ENCODE assay signal across 10 mouse cellular contexts in genomic region chr11:66998467-66999403, GRCm38 (mm10). TPM values are rescaled to one million over a fixed set of nuclear protein-coding genes. Genes with fewer than 3 reads are reported as not detected.
A peak's percentile ranks its signal among the peaks of the same experiment; 100 is the strongest.
DNase-seq lines count a peak whose midpoint lies in the region; ATAC-seq and TF ChIP-seq lines count a peak whose summit lies in the region.
"Had no signal": no experiment of that assay in that cellular context is flagged by ENCODE, and none has a peak within 500 bp of the region (broad histone marks: within the 10 kb centered on the region; RNA-seq: fewer than 3 reads in every experiment).

No protein-coding gene starts in this region.

- peak in 1 of 2 experiments; percentile 25 for DNase-seq in layer of hippocampus, adult 2 months (ENCODE audit: low spot score in 2 of 2)
- DNase-seq in layer of hippocampus, postnatal 14 days (ENCODE audit: low spot score in 2 of 2): no peak
- peak; percentile 65 for DNase-seq in cerebellum, adult 11-12 months
- peak; percentile 66 to 69 for DNase-seq in heart, postnatal 36 days
- DNase-seq in lung, postnatal 25 days (ENCODE audit: low spot score): peak; percentile 89
- DNase-seq in embryo, embryonic 10 days (ENCODE audit: low spot score): no peak
- no peak for DNase-seq in limb, embryonic 10.5 days (ENCODE audit: low spot score)

- TF ChIP-seq CTCF in layer of hippocampus, adult 2 months (conservative IDR thresholded peaks at IDR 0.05): peak; percentile 56

- 87% methylated on average over 14 of the region's 14 CpGs for WGBS in limb, embryonic 10.5 days

- ATAC-seq in CD4-positive, CD25-positive, alpha-beta regulatory T cell, adult 4 months: no peak

- H3K4me3 ChIP-seq in layer of hippocampus, adult 2 months: no peak overlapping the region
- H3K4me3 ChIP-seq in limb, embryonic 10.5 days: no peak overlapping the region
- H3K4me3 ChIP-seq: limb, embryonic 13.5 days had no signal

- H3K36me3 ChIP-seq in limb, embryonic 10.5 days: no peaks in the 10 kb centered on the region
- H3K36me3 ChIP-seq: G1E; limb, embryonic 13.5 days had no signal

- peaks cover 5% of the 10 kb centered on the region; the same call in 1 of the 2 replicates for H3K4me1 ChIP-seq in limb, embryonic 10.5 days

- no peak overlapping the region; the same call in 1 of the 2 replicates for H3K27ac ChIP-seq in layer of hippocampus, adult 2 months
- no peak overlapping the region for H3K27ac ChIP-seq in limb, embryonic 10.5 days
- H3K27ac ChIP-seq: limb, embryonic 13.5 days had no signal

- H3K27me3 ChIP-seq in limb, embryonic 10.5 days (ENCODE audit: low read depth, poor library complexity, severe bottlenecking): no peaks in the 10 kb centered on the region
- H3K27me3 ChIP-seq: limb, embryonic 13.5 days had no signal

- intact Hi-C loops in heart, postnatal 36 days (cut with DNase I): no loop called here

- no peaks in the 10 kb centered on the region for H3K9me3 ChIP-seq in limb, embryonic 10.5 days (replicated peaks)
- H3K9me3 ChIP-seq: G1E; limb, embryonic 13.5 days had no signal

RNA-seq across cellular contexts. Expression of gene Tmem220, which starts 26.2 kb away (rescaled TPM):
- total RNA-seq in layer of hippocampus, adult 2 months (2021): under 1 TPM; 0.44 to 0.95 TPM
- under 1 TPM; 0.24 to 0.67 TPM for total RNA-seq in layer of hippocampus, postnatal 14 days (2021)
- total RNA-seq in heart, postnatal 36 days (2021): 1 to 10 TPM; 1.5 to 1.9 TPM
- polyA plus RNA-seq in CD4-positive, CD25-positive, alpha-beta regulatory T cell, adult 4 months (2017; shearing (Covaris generic)): 1 to 10 TPM; 1.6 to 1.9 TPM
- polyA plus RNA-seq in limb, embryonic 10.5 days (2016; fragmentation: Nextera tagmentation; extraction: Ambion mirVana): 1.1 and 2.0 TPM in 2 replicates

RNA-seq across cellular contexts. Expression of gene Tmem238l, which starts 42.3 kb away (rescaled TPM):
- not detected for total RNA-seq in layer of hippocampus, adult 2 months (2021)
- total RNA-seq in layer of hippocampus, postnatal 14 days (2021): not detected
- not detected for total RNA-seq in heart, postnatal 36 days (2021)
- polyA plus RNA-seq in CD4-positive, CD25-positive, alpha-beta regulatory T cell, adult 4 months (2017; shearing (Covaris generic)): not detected
- not detected in 2 replicates for polyA plus RNA-seq in limb, embryonic 10.5 days (2016; fragmentation: Nextera tagmentation; extraction: Ambion mirVana)
- total RNA-seq: G1E had no signal
- polyA plus RNA-seq: G1E; limb, embryonic 13.5 days had no signal

RNA-seq across cellular contexts. Expression of gene Adprm, which starts 53.7 kb away (rescaled TPM):
- total RNA-seq in layer of hippocampus, adult 2 months (2021): 10 to 100 TPM; 27.7 to 29.3 TPM
- total RNA-seq in layer of hippocampus, postnatal 14 days (2021): 10 to 100 TPM; 19.8 to 22.2 TPM
- total RNA-seq in heart, postnatal 36 days (2021): 10 to 100 TPM; 12.5 to 16.3 TPM
- polyA plus RNA-seq in CD4-positive, CD25-positive, alpha-beta regulatory T cell, adult 4 months (2017; shearing (Covaris generic)): 10 to 100 TPM; 58.5 to 63.8 TPM
- 31.3 and 34.0 TPM in 2 replicates for polyA plus RNA-seq in limb, embryonic 10.5 days (2016; fragmentation: Nextera tagmentation; extraction: Ambion mirVana)

RNA-seq across cellular contexts. Expression of gene Sco1, which starts 53.7 kb away (rescaled TPM):
- 10 to 100 TPM in 1 of 2 experiments, 1 to 10 TPM in 1; 9.4 to 10.6 TPM for total RNA-seq in layer of hippocampus, adult 2 months (2021)
- 1 to 10 TPM; 8.4 to 8.5 TPM for total RNA-seq in layer of hippocampus, postnatal 14 days (2021)
- 10 to 100 TPM; 17.9 to 21.2 TPM for total RNA-seq in heart, postnatal 36 days (2021)
- polyA plus RNA-seq in CD4-positive, CD25-positive, alpha-beta regulatory T cell, adult 4 months (2017; shearing (Covaris generic)): 1 to 10 TPM; 6.6 to 9.4 TPM
- 22.8 and 24.7 TPM in 2 replicates for polyA plus RNA-seq in limb, embryonic 10.5 days (2016; fragmentation: Nextera tagmentation; extraction: Ambion mirVana)

Comparison
In these comparisons a context has a peak if more than half of its experiments do, and no peak if none do; other contexts are left out.
1. DNase-seq: peak in cerebellum, adult 11-12 months (single experiment), heart, postnatal 36 days (2 of 2) and lung, postnatal 25 days (single experiment); none in layer of hippocampus, postnatal 14 days (0 of 2), embryo, embryonic 10 days (single experiment) and limb, embryonic 10.5 days (single experiment).